Mouse (Mus musculus): ENCODE data around the gene 1700113H08Rik.

DNA sequence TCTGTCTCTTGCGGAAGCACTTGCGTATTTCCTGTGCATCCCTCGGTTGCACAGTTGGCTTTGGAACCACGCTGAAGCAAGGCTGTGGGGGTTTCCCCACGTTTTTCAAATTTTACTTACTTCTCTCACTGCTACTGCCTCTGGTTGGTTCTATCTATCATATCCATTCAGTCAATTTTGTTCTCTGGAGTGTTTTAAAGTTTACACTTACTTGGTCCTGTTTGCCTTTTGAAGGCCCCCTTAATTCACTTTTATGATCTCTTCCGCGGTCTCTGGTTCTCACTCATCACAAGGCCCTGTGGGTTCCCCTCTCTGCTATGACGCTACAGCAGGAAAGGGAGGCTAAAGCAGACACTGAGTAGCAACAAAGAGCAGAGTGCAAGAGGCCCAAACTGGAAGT, 45.4 kb downstream of the 1700113H08Rik start:
- TF ChIP-seq GATA1 (IDR thresholded peaks at IDR 0.05; ENCODE audit: low read length) (no peak), TAL1 (IDR thresholded peaks at IDR 0.05; ENCODE audit: low read length) (no peak)
